Mouse (Mus musculus) lung, postnatal 0 days (tissue): ENCODE data around the gene Sap30.

Source experiments
- CTCF ChIP-seq: IDR thresholded peaks from 2 replicates; pipeline ENCODE4 v1.5.1; 2016; ENCODE audit warnings: antibody characterized with exemption, mild to moderate bottlenecking
- EP300 ChIP-seq: IDR thresholded peaks from 2 replicates; pipeline ENCODE4 v1.6.1; 2016; ENCODE audit warnings: antibody characterized with exemption, mild to moderate bottlenecking, control low read depth

GRCm38 (mm10) chr8:57473751-57474150 lies 13.9 kb downstream of the Sap30 start:
- no peak for TF ChIP-seq CTCF
- TF ChIP-seq EP300, result no peak
